Mouse (Mus musculus) brain, embryonic 14.5 days (tissue): ENCODE results near the gene Zfp36.

Experiments used
- CTCF ChIP-seq: fragments of 200-500 bp; IDR thresholded peaks from 2 replicates; pipeline ENCODE4 v1.5.1; 2012; ENCODE audit warnings: inconsistent platforms, mild to moderate bottlenecking, moderate library complexity, borderline replicate concordance; ENCODE audit not compliant: insufficient read depth, insufficient read length; ENCODE audit errors: extremely low read depth
- POLR2A ChIP-seq: fragments of 200-500 bp; IDR thresholded peaks from 2 replicates; pipeline ENCODE4 v1.6.1; 2012; ENCODE audit warnings: mild to moderate bottlenecking, inconsistent platforms, borderline replicate concordance; ENCODE audit not compliant: poor library complexity, insufficient read depth, insufficient read length, severe bottlenecking; ENCODE audit errors: extremely low read depth

DNA sequence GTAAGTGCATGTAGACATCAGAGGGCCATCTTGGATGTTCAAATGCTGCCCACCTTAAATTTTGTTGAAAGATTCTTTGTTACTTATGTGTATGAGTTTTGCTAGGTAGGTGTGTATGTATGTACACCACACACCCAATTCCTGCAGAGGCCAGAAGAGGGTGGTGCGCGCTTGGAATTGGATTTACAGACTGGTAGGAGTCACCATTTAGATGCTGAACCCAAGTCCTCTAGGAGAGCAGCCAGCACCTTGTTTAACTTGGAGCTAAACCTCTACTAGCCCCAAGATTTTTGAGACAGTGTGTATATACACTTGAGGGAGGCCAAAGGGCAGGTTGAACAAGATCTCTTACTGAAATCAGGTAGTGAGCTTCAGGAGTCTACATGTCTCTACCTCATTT, 26.8 kb downstream of the Zfp36 start:
- TF ChIP-seq POLR2A = no peak
- no peak for TF ChIP-seq CTCF
